Mouse (Mus musculus): ENCODE results near the gene Pqbp1. TPM values are rescaled to one million over a fixed set of nuclear protein-coding genes. Genes with fewer than 3 reads are reported as not detected.
A peak's percentile ranks its signal among the peaks of the same experiment; 100 is the strongest.

Gene Pqbp1
- polyA plus RNA-seq (2015; fragmentation: Nextera tagmentation; extraction: Ambion mirVana) = 210 and 216 TPM in 2 replicates

DNA sequence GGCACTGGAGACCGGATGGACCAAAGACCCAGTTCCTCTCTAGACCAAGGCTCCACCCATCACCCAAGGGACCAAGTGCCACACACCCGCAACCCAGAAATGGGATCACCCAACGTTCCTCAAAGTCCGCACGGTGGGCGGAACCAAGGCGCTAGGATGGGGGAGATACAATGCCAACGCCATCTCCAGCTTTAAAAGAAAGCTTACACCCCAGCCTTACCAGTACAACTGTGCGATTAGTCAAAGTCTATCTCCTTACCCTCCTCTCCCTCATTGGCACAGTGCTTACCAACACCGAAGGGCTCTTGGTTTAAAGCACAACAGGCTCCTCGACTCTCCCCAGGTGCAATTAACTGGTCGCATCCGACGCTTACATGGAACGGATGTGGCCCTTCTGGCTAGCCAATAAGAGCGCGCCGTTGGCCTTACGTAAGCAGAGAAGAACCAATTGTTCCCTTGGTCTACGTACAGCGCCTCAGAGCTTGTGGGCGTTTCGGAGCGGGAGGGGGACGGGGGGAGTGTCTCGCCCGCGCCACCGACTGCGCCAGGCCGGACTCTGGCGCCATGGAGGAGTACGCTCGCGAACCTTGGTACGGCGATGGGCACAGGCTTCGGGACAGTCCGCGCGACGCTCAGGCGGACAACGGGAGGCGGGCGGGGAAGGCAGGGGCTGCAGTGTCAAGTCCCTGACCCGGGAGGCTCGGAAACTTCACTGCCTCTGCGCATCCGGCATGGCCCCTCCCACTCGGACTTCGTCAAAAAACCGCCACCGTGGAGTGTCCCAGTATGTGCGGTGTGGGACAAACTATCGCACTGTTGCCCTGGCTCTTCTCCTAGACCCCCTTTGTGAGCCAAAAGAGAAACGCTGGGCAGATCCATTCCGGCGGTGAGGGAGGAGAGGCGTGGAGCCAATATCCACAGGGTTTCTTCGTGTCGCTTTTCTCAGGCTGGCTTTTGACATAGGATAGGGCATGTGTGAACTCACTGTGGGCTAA is at the start of gene Pqbp1, which contains the start of gene Timm17b:
TSS of gene Pqbp1 (minus strand) at position 390 of the 995 bp plus-strand sequence.
TSS of gene Timm17b (plus strand) at position 478 of the 995 bp plus-strand sequence.
- Histone ChIP-seq H3K4me2 (peak within 1 kb of the TSS; percentile 60), H3K27me3 (no peaks in the 10 kb centered on the region)
- WGBS = 21% methylated on average over 62 of the region's 62 CpGs

GRCm38 (mm10) chrX:7947900-7948492 is 48.9 kb upstream of the Pqbp1 start:
- Histone ChIP-seq H3K9me3 (no peaks in the 10 kb centered on the region), H3K9ac (peak overlapping the region; percentile 60), H3K27me3 (no peaks in the 10 kb centered on the region), H3K27ac (replicated peaks) (peak overlapping the region; percentile 49; the same call in 1 of the 2 replicates), H3K4me1 (replicated peaks) (no peaks in the 10 kb centered on the region), H3K4me3 (peak overlapping the region; percentile 48), H3K4me2 (peak overlapping the region; percentile 52), H3K36me3 (0 out of 2 replicates have a peak, but pooled peaks cover 3% of the 10 kb centered on the region)
- WGBS = 18% methylated on average over 38 of the region's 38 CpGs
- peak; percentile 99 for ATAC-seq (ENCODE audit: low read depth)

More for the DNA sequence above, at the start of gene Pqbp1, which contains the start of gene Timm17b:
- ATAC-seq (ENCODE audit: low read depth) = peak; percentile 99
- Histone ChIP-seq H3K4me3 (peak within 1 kb of the TSS; percentile 52), H3K36me3 (peaks cover 19% of the 10 kb centered on the region), H3K9me3 (no peaks in the 10 kb centered on the region), H3K4me1 (replicated peaks) (peaks cover 16% of the 10 kb centered on the region), H3K27ac (replicated peaks) (peak within 1 kb of the TSS; percentile 89), H3K9ac (peak within 1 kb of the TSS; percentile 73)

GRCm38 (mm10) chrX:7947108-7947899 is 48.2 kb upstream of the Pqbp1 start, which contains the start of gene Hdac6:
Hdac6 (minus strand) TSS chrX:7947889.
- ATAC-seq (ENCODE audit: low read depth) = peak; percentile 58
- no peaks in the 10 kb centered on the region for H3K4me1 ChIP-seq (replicated peaks)
- peak within 1 kb of the TSS; percentile 58 for H3K4me2 ChIP-seq
- H3K36me3 ChIP-seq = 0 out of 2 replicates have a peak, but pooled peaks cover 4% of the 10 kb centered on the region
- no peaks in the 10 kb centered on the region for H3K9me3 ChIP-seq
- peak within 1 kb of the TSS; percentile 61 for H3K27ac ChIP-seq (replicated peaks)
- H3K27me3 ChIP-seq = no peaks in the 10 kb centered on the region
- H3K4me3 ChIP-seq = peak within 1 kb of the TSS; percentile 48
- WGBS = 19% methylated on average over 37 of the region's 37 CpGs
- H3K9ac ChIP-seq = peak within 1 kb of the TSS; percentile 70

GRCm38 (mm10) chrX:7945618-7946017 is 46.5 kb upstream of the Pqbp1 start:
- Histone ChIP-seq H3K27ac (replicated peaks) (no peak overlapping the region), H3K27me3 (no peaks in the 10 kb centered on the region), H3K4me1 (replicated peaks) (no peaks in the 10 kb centered on the region), H3K4me2 (no peak overlapping the region), H3K36me3 (peaks cover 11% of the 10 kb centered on the region; the same call in 1 of the 2 replicates), H3K9ac (no peak overlapping the region), H3K4me3 (no peak overlapping the region), H3K9me3 (no peaks in the 10 kb centered on the region)
- no peak for ATAC-seq (ENCODE audit: low read depth)
- 80% methylated on average over 8 of the region's 8 CpGs for WGBS

- no peaks in the 10 kb centered on the region for H3K4me1 ChIP-seq (replicated peaks)
- no peak overlapping the region for H3K4me2 ChIP-seq
- no peaks in the 10 kb centered on the region for H3K27me3 ChIP-seq
- no peak overlapping the region for H3K9ac ChIP-seq
- ATAC-seq (ENCODE audit: low read depth) = no peak
- H3K9me3 ChIP-seq = no peaks in the 10 kb centered on the region
- WGBS = 92% methylated on average over 6 of the region's 6 CpGs
- peaks cover 43% of the 10 kb centered on the region for H3K36me3 ChIP-seq
- H3K4me3 ChIP-seq = no peak overlapping the region
- no peak overlapping the region for H3K27ac ChIP-seq (replicated peaks)
Observed at GRCm38 (mm10) chrX:7937667-7938066, 38.6 kb upstream of the Pqbp1 start.

GRCm38 (mm10) chrX:7936874-7937273 is 37.8 kb upstream of the Pqbp1 start:
- no peak overlapping the region for H3K9ac ChIP-seq
- peaks cover 48% of the 10 kb centered on the region for H3K36me3 ChIP-seq
- no peak overlapping the region for H3K27ac ChIP-seq (replicated peaks)
- no peak overlapping the region for H3K4me3 ChIP-seq
- H3K4me1 ChIP-seq (replicated peaks) = no peaks in the 10 kb centered on the region
- no peaks in the 10 kb centered on the region for H3K27me3 ChIP-seq
- H3K9me3 ChIP-seq = no peaks in the 10 kb centered on the region
- 42% methylated on average over 11 of the region's 11 CpGs for WGBS
- ATAC-seq (ENCODE audit: low read depth) = no peak
- no peak overlapping the region for H3K4me2 ChIP-seq

GRCm38 (mm10) chrX:7928270-7928790 is 29.3 kb upstream of the Pqbp1 start, which contains the start of gene Eras:
Eras (minus strand) TSS chrX:7928607.
- H3K27me3 ChIP-seq = peaks cover 49% of the 10 kb centered on the region
- no peak within 1 kb of the TSS for H3K27ac ChIP-seq (replicated peaks)
- peaks cover under 1% of the 10 kb centered on the region; the same call in 1 of the 2 replicates for H3K4me1 ChIP-seq (replicated peaks)
- H3K9me3 ChIP-seq = no peaks in the 10 kb centered on the region
- H3K9ac ChIP-seq = no peak within 1 kb of the TSS
- no peak within 1 kb of the TSS for H3K4me3 ChIP-seq
- H3K4me2 ChIP-seq = no peak within 1 kb of the TSS
- WGBS = 22% methylated on average over 18 of the region's 19 CpGs
- ATAC-seq (ENCODE audit: low read depth) = 0 out of 2 replicates have a peak, but pooled peaks have one; percentile 28
- H3K36me3 ChIP-seq = peaks cover 36% of the 10 kb centered on the region

DNA sequence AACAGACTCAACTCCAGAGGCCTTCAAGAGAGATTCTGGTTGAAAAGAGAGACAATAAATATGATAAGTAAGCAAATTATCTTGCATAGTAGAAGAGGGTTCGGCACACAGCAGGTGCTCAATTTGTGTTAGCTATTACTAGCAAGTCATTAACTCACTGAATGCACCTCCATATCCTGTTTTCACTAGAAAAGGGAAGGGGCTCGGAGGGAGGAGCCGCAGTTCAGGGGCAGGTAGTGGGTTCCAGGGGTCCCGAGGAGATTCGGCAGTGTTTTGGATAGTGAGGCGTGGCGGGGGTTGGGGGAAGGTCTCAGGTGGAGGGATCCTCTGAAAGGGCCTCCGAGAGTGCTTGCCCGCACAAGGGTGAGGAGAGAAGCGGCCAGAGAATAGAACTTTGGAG is 28.0 kb upstream of the Pqbp1 start:
- Histone ChIP-seq H3K4me1 (replicated peaks) (peaks cover 13% of the 10 kb centered on the region), H3K36me3 (peaks cover 36% of the 10 kb centered on the region), H3K9me3 (no peaks in the 10 kb centered on the region), H3K27me3 (peaks cover 55% of the 10 kb centered on the region), H3K4me2 (no peak overlapping the region), H3K9ac (no peak overlapping the region), H3K27ac (replicated peaks) (no peak overlapping the region), H3K4me3 (no peak overlapping the region)
- WGBS = 23% methylated on average over 10 of the region's 10 CpGs
- no peak for ATAC-seq (ENCODE audit: low read depth)

DNA sequence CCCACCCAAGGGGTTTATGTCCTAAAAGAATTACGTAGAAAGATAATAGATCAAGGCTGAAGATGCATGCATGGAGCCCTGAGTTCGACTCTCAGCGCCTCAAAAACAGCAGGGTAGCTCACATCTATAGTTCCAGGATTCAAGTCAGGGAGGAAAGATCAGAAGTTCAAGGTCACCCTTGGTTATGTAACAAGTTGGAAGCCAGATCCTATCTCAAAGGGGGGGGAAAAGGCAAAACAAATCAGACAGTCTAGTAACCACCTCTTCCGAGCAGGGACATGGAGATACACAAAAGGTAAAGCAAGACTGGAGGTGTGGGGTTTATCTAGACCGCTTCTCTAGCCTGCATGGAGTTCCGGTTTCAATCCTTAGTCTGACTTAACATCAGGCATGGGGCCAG is 27.2 kb upstream of the Pqbp1 start:
- Histone ChIP-seq H3K9ac (no peak overlapping the region), H3K4me1 (replicated peaks) (peaks cover 14% of the 10 kb centered on the region), H3K27ac (replicated peaks) (no peak overlapping the region), H3K36me3 (peaks cover 27% of the 10 kb centered on the region), H3K9me3 (no peaks in the 10 kb centered on the region), H3K27me3 (peaks cover 55% of the 10 kb centered on the region), H3K4me3 (no peak overlapping the region), H3K4me2 (no peak overlapping the region)
- ATAC-seq (ENCODE audit: low read depth) = no peak
- 75% methylated on average over 6 of the region's 6 CpGs for WGBS

- Histone ChIP-seq H3K9me3 (no peaks in the 10 kb centered on the region), H3K27me3 (peaks cover 32% of the 10 kb centered on the region), H3K4me2 (peak overlapping the region; percentile 72), H3K9ac (peak overlapping the region; percentile 80), H3K36me3 (peaks cover 8% of the 10 kb centered on the region), H3K4me1 (replicated peaks) (peaks cover 14% of the 10 kb centered on the region), H3K4me3 (peak overlapping the region; percentile 53), H3K27ac (replicated peaks) (peak overlapping the region; percentile 87)
- ATAC-seq (ENCODE audit: low read depth) = 0 out of 2 replicates have a peak, but pooled peaks have one; percentile 7
- 12% methylated on average over 44 of the region's 48 CpGs for WGBS
Observed at GRCm38 (mm10) chrX:7922032-7922431, 23.0 kb upstream of the Pqbp1 start.

Data from neural tube, embryonic 13.5 days (tissue).